Mouse (Mus musculus) gastrocnemius, adult 2 months (tissue): Measurements from ENCODE around the gene Spint2. TPM values are rescaled to one million over a fixed set of nuclear protein-coding genes. Genes with fewer than 3 reads are reported as not detected.
"Not testable (repeated sequence)": the region's sequence is repeated elsewhere in the genome, so short reads cannot be mapped to it uniquely, and the experiment has no call there.

ENCODE experiments used
- DNase-seq: peaks from one replicate; pipeline ENCODE4 v3.0.0; 2022
- H3K27ac ChIP-seq: fragments of 200-600 bp; 2 replicates; pipeline ENCODE4 v1.8.1; 2022; ENCODE audit warnings: mild to moderate bottlenecking
- H3K4me3 ChIP-seq: fragments of 200-600 bp; 2 replicates; pipeline ENCODE4 v1.8.1; 2022; ENCODE audit warnings: mild to moderate bottlenecking, moderate library complexity
- CTCF ChIP-seq: fragments of 200-600 bp; IDR thresholded peaks from 2 replicates; pipeline ENCODE4 v1.8.1; 2022; ENCODE audit warnings: antibody characterized with exemption, mild to moderate bottlenecking, moderate library complexity
- intact Hi-C: fragments of 180-260 bp; cut with DNase I; formaldehyde crosslinking; loops from one replicate; pipeline ENCODE4 v1.15.1; 2025
- total RNA-seq, 2 experiments: library from RNA; stranded (reverse); gene quantifications; 2 replicates each; pipeline ENCODE4 v1.2.3; 2021

Gene Spint2
- total RNA-seq, 2 experiments from 2014 or later, result 4.7 to 6.0 TPM

GRCm38 (mm10) chr7:29238019-29238967 lies 43.4 kb downstream of the Spint2 start, which contains the start of gene Yif1b:
Gene Yif1b, plus strand, starts transcription at chr7:29238329.
- intact Hi-C loops, result loop anchor here (5.0 kb wide), 1 partner anchor 641 kb away; the partner anchor contains the start of genes Pak4 and Samd4b
- TF ChIP-seq CTCF, result peak; percentile 20; the same call in 1 of the 2 replicates
- H3K27ac ChIP-seq, result peak within 1 kb of the TSS; percentile 92
- peak; percentile 99 for DNase-seq
- H3K4me3 ChIP-seq, result peak within 1 kb of the TSS; percentile 82

- not testable (repeated sequence) for DNase-seq
- H3K27ac ChIP-seq, result peak overlapping the region; percentile 92
- intact Hi-C loops, result loop anchor here (5.0 kb wide), 1 partner anchor 640 kb away; the partner anchor contains the start of genes Pak4 and Samd4b
- H3K4me3 ChIP-seq, result peak overlapping the region; percentile 82
These were observed 44.1 kb downstream of the Spint2 start for GRCm38 (mm10) chr7:29237596-29237995.

- DNase-seq, result no peak
- TF ChIP-seq CTCF, result no peak
- Histone ChIP-seq H3K4me3 (no peak overlapping the region), H3K27ac (0 out of 2 replicates have a peak overlapping the region, but pooled peaks have one; percentile 2)
- intact Hi-C loops, result loop anchor here (5.0 kb wide), 1 partner anchor 639 kb away; the partner anchor contains the start of genes Pak4 and Samd4b
These were observed 45.1 kb downstream of the Spint2 start for GRCm38 (mm10) chr7:29236593-29236992.

GRCm38 (mm10) chr7:29234661-29235060 lies 47.1 kb downstream of the Spint2 start:
- Histone ChIP-seq H3K27ac (no peak overlapping the region), H3K4me3 (no peak overlapping the region)
- intact Hi-C loops, result loop anchor here (2.0 to 5.0 kb wide), 2 partner anchors 54 to 637 kb away; partner anchors contain the start of genes Pak4, Psmd8 and Samd4b
- peak; percentile 50 for TF ChIP-seq CTCF
- DNase-seq, result no peak

- Histone ChIP-seq H3K4me3 (no peak overlapping the region), H3K27ac (peak overlapping the region; percentile 87; the same call in 1 of the 2 replicates)
- intact Hi-C loops, result loop anchor here (2.0 kb wide), 1 partner anchor 53 kb away; the partner anchor contains the start of gene Psmd8
- no peak for TF ChIP-seq CTCF
- no peak for DNase-seq
These were observed 48.0 kb downstream of the Spint2 start for GRCm38 (mm10) chr7:29233745-29234144.

- peak; percentile 74 for DNase-seq
- intact Hi-C loops, result no loop called here
- H3K4me3 ChIP-seq, result peak within 1 kb of the TSS; percentile 91
- H3K27ac ChIP-seq, result peak within 1 kb of the TSS; percentile 87
- no peak for TF ChIP-seq CTCF
These were observed 49.3 kb downstream of the Spint2 start, which contains the start of gene Kcnk6 for GRCm38 (mm10) chr7:29232247-29233013. Gene Kcnk6, minus strand, starts transcription at chr7:29232515.

GRCm38 (mm10) chr7:29231517-29231916 lies 50.2 kb downstream of the Spint2 start:
- DNase-seq, result no peak
- Histone ChIP-seq H3K27ac (peak overlapping the region; percentile 87), H3K4me3 (peak overlapping the region; percentile 91)
- TF ChIP-seq CTCF, result no peak
- intact Hi-C loops, result no loop called here

GRCm38 (mm10) chr7:29230560-29230959 lies 51.2 kb downstream of the Spint2 start:
- H3K27ac ChIP-seq, result no peak overlapping the region
- no peak for DNase-seq
- intact Hi-C loops, result no loop called here

GRCm38 (mm10) chr7:29228202-29228601 lies 53.5 kb downstream of the Spint2 start:
- Histone ChIP-seq H3K27ac (no peak overlapping the region), H3K4me3 (no peak overlapping the region)
- intact Hi-C loops, result loop anchor here (2.0 kb wide), 1 partner anchor 15 kb away; no protein-coding TSS in a partner anchor
- TF ChIP-seq CTCF, result no peak
- no peak for DNase-seq

More at GRCm38 (mm10) chr7:29230560-29230959, 51.2 kb downstream of the Spint2 start:
- no peak for TF ChIP-seq CTCF
- H3K4me3 ChIP-seq, result no peak overlapping the region; the same call in 1 of the 2 replicates

- no peak for TF ChIP-seq CTCF
- intact Hi-C loops, result no loop called here
- DNase-seq, result no peak
These were observed 56.2 kb downstream of the Spint2 start for GRCm38 (mm10) chr7:29225520-29225919.

GRCm38 (mm10) chr7:29224756-29225394 lies 56.8 kb downstream of the Spint2 start:
- no peak for TF ChIP-seq CTCF
- H3K27ac ChIP-seq, result no peak overlapping the region
- DNase-seq, result no peak
- H3K4me3 ChIP-seq, result no peak overlapping the region
- intact Hi-C loops, result no loop called here

More at GRCm38 (mm10) chr7:29225520-29225919, 56.2 kb downstream of the Spint2 start:
- no peak overlapping the region for H3K4me3 ChIP-seq
- no peak overlapping the region for H3K27ac ChIP-seq

- no peak for TF ChIP-seq CTCF
- intact Hi-C loops, result no loop called here
- Histone ChIP-seq H3K27ac (no peak overlapping the region), H3K4me3 (no peak overlapping the region)
- no peak for DNase-seq
These were observed 66.9 kb downstream of the Spint2 start for GRCm38 (mm10) chr7:29214846-29215245.
